Mouse (Mus musculus): ENCODE results near the gene Tmem167. TPM values are rescaled to one million over a fixed set of nuclear protein-coding genes. Genes with fewer than 3 reads are reported as not detected.
"Not testable (repeated sequence)": the region's sequence is repeated elsewhere in the genome, so short reads cannot be mapped to it uniquely, and the experiment has no call there.

Tmem167 gene
- polyA plus RNA-seq (2015; fragmentation: Nextera tagmentation; extraction: Ambion mirVana), result 67.4 and 74.7 TPM in 2 replicates

- Histone ChIP-seq H3K9me3 (no peaks in the 10 kb centered on the region), H3K27ac (peak within 1 kb of the TSS; percentile 89), H3K9ac (peak within 1 kb of the TSS; percentile 89), H3K4me3 (peak within 1 kb of the TSS; percentile 85), H3K27me3 (no peaks in the 10 kb centered on the region), H3K36me3 (0 out of 2 replicates have a peak, but pooled peaks cover 2% of the 10 kb centered on the region), H3K4me2 (peak within 1 kb of the TSS; percentile 76), H3K4me1 (0 out of 2 replicates have a peak, but pooled peaks cover 4% of the 10 kb centered on the region)
- ATAC-seq (ENCODE audit: insufficient number of reproducible peaks, low FRiP score, low TSS enrichment, low read depth), result peak; percentile 100
- 3% methylated on average over 41 of the region's 41 CpGs for WGBS
These were observed at the start of gene Tmem167, which contains the start of gene Xrcc4 for GRCm38 (mm10) chr13:90088962-90089824. Tmem167 (plus strand) TSS chr13:90089123. Xrcc4 (minus strand) TSS chr13:90089608.

- Histone ChIP-seq H3K4me3 (no peak overlapping the region), H3K9me3 (no peaks in the 10 kb centered on the region), H3K9ac (no peak overlapping the region), H3K4me2 (no peak overlapping the region), H3K27ac (no peak overlapping the region), H3K36me3 (no peaks in the 10 kb centered on the region), H3K4me1 (no peaks in the 10 kb centered on the region), H3K27me3 (no peaks in the 10 kb centered on the region)
- 25% methylated on average over 2 of the region's 2 CpGs for WGBS
- ATAC-seq (ENCODE audit: insufficient number of reproducible peaks, low FRiP score, low TSS enrichment, low read depth), result no peak
These were observed 49.3 kb upstream of the Tmem167 start for GRCm38 (mm10) chr13:90039613-90040012.

GRCm38 (mm10) chr13:90051735-90052134, 37.2 kb upstream of the Tmem167 start:
- H3K27me3 ChIP-seq, result no peaks in the 10 kb centered on the region
- H3K9ac ChIP-seq, result no peak overlapping the region
- H3K4me1 ChIP-seq, result no peaks in the 10 kb centered on the region
- no peak overlapping the region for H3K4me2 ChIP-seq
- no peaks in the 10 kb centered on the region for H3K36me3 ChIP-seq
- no peak for ATAC-seq (ENCODE audit: insufficient number of reproducible peaks, low FRiP score, low TSS enrichment, low read depth)
- WGBS, result 77% methylated on average over 6 of the region's 6 CpGs
- H3K9me3 ChIP-seq, result no peaks in the 10 kb centered on the region
- no peak overlapping the region for H3K27ac ChIP-seq
- H3K4me3 ChIP-seq, result no peak overlapping the region

GRCm38 (mm10) chr13:90052408-90052807, 36.5 kb upstream of the Tmem167 start:
- ATAC-seq (ENCODE audit: insufficient number of reproducible peaks, low FRiP score, low TSS enrichment, low read depth), result no peak
- 71% methylated on average over 3 of the region's 3 CpGs for WGBS
- no peak overlapping the region for H3K4me3 ChIP-seq

GRCm38 (mm10) chr13:90061877-90062276, 27.0 kb upstream of the Tmem167 start:
- WGBS, result 82% methylated on average over 1 of the region's 1 CpGs
- Histone ChIP-seq H3K36me3 (no peaks in the 10 kb centered on the region), H3K27me3 (no peaks in the 10 kb centered on the region), H3K4me2 (no peak overlapping the region), H3K4me3 (no peak overlapping the region), H3K4me1 (no peaks in the 10 kb centered on the region), H3K9ac (no peak overlapping the region), H3K9me3 (no peaks in the 10 kb centered on the region), H3K27ac (no peak overlapping the region)
- no peak for ATAC-seq (ENCODE audit: insufficient number of reproducible peaks, low FRiP score, low TSS enrichment, low read depth)

More at GRCm38 (mm10) chr13:90052408-90052807, 36.5 kb upstream of the Tmem167 start:
- Histone ChIP-seq H3K27ac (no peak overlapping the region), H3K27me3 (no peaks in the 10 kb centered on the region), H3K4me2 (no peak overlapping the region), H3K4me1 (no peaks in the 10 kb centered on the region), H3K9ac (no peak overlapping the region), H3K9me3 (no peaks in the 10 kb centered on the region), H3K36me3 (no peaks in the 10 kb centered on the region)

GRCm38 (mm10) chr13:90089825-90090183, 881 bp downstream of the Tmem167 start:
- under 1% methylated on average over 27 of the region's 27 CpGs for WGBS
- H3K4me3 ChIP-seq, result peak overlapping the region; percentile 85
- H3K9me3 ChIP-seq, result no peaks in the 10 kb centered on the region
- H3K9ac ChIP-seq, result peak overlapping the region; percentile 89
- 0 out of 2 replicates have a peak, but pooled peaks cover 2% of the 10 kb centered on the region for H3K36me3 ChIP-seq
- peak overlapping the region; percentile 89 for H3K27ac ChIP-seq
- 0 out of 2 replicates have a peak, but pooled peaks cover 4% of the 10 kb centered on the region for H3K4me1 ChIP-seq
- ATAC-seq (ENCODE audit: insufficient number of reproducible peaks, low FRiP score, low TSS enrichment, low read depth), result peak; percentile 68
- H3K27me3 ChIP-seq, result no peaks in the 10 kb centered on the region
- H3K4me2 ChIP-seq, result peak overlapping the region; percentile 50

- Histone ChIP-seq H3K9me3 (no peaks in the 10 kb centered on the region), H3K27me3 (no peaks in the 10 kb centered on the region), H3K4me2 (no peak overlapping the region), H3K4me1 (no peaks in the 10 kb centered on the region), H3K27ac (no peak overlapping the region), H3K36me3 (peaks cover 37% of the 10 kb centered on the region), H3K4me3 (no peak overlapping the region), H3K9ac (no peak overlapping the region)
- no peak for ATAC-seq (ENCODE audit: insufficient number of reproducible peaks, low FRiP score, low TSS enrichment, low read depth)
These were observed 12.6 kb downstream of the Tmem167 start for GRCm38 (mm10) chr13:90101514-90101913.

GRCm38 (mm10) chr13:90106139-90106538, 17.2 kb downstream of the Tmem167 start:
- Histone ChIP-seq H3K9me3 (no peaks in the 10 kb centered on the region), H3K4me3 (no peak overlapping the region), H3K36me3 (peaks cover 35% of the 10 kb centered on the region), H3K9ac (no peak overlapping the region), H3K4me2 (no peak overlapping the region), H3K27ac (no peak overlapping the region), H3K27me3 (no peaks in the 10 kb centered on the region), H3K4me1 (no peaks in the 10 kb centered on the region)
- no peak for ATAC-seq (ENCODE audit: insufficient number of reproducible peaks, low FRiP score, low TSS enrichment, low read depth)
- 94% methylated on average over 7 of the region's 7 CpGs for WGBS

GRCm38 (mm10) chr13:90108746-90109145, 19.8 kb downstream of the Tmem167 start:
- H3K27me3 ChIP-seq, result not testable (repeated sequence)

GRCm38 (mm10) chr13:90111681-90112080, 22.8 kb downstream of the Tmem167 start:
- Histone ChIP-seq H3K9me3 (no peaks in the 10 kb centered on the region), H3K4me2 (no peak overlapping the region), H3K36me3 (no peaks in the 10 kb centered on the region), H3K9ac (no peak overlapping the region), H3K27ac (no peak overlapping the region), H3K4me1 (no peaks in the 10 kb centered on the region), H3K4me3 (no peak overlapping the region), H3K27me3 (no peaks in the 10 kb centered on the region)
- ATAC-seq (ENCODE audit: insufficient number of reproducible peaks, low FRiP score, low TSS enrichment, low read depth), result no peak
- 59% methylated on average over 1 of the region's 1 CpGs for WGBS

More at GRCm38 (mm10) chr13:90108746-90109145, 19.8 kb downstream of the Tmem167 start:
- not testable (repeated sequence) for H3K4me2 ChIP-seq; ATAC-seq (ENCODE audit: insufficient number of reproducible peaks, low FRiP score, low TSS enrichment, low read depth); H3K27ac ChIP-seq; H3K4me3 ChIP-seq; H3K9me3 ChIP-seq; H3K9ac ChIP-seq; H3K4me1 ChIP-seq
- 96% methylated on average over 5 of the region's 5 CpGs for WGBS
- H3K36me3 ChIP-seq, result peaks cover 19% of the 10 kb centered on the region

GRCm38 (mm10) chr13:90136156-90136910, 47.4 kb downstream of the Tmem167 start:
- Histone ChIP-seq H3K36me3 (no peaks in the 10 kb centered on the region), H3K4me3 (no peak overlapping the region), H3K4me1 (0 out of 2 replicates have a peak, but pooled peaks cover 2% of the 10 kb centered on the region), H3K9me3 (no peaks in the 10 kb centered on the region), H3K27ac (no peak overlapping the region), H3K27me3 (no peaks in the 10 kb centered on the region), H3K4me2 (no peak overlapping the region), H3K9ac (no peak overlapping the region)
- 69% methylated on average over 3 of the region's 3 CpGs for WGBS
- ATAC-seq (ENCODE audit: insufficient number of reproducible peaks, low FRiP score, low TSS enrichment, low read depth), result no peak; the same call in 1 of the 2 replicates

GRCm38 (mm10) chr13:90141681-90142080, 52.8 kb downstream of the Tmem167 start:
- no peak overlapping the region for H3K9ac ChIP-seq
- no peak for ATAC-seq (ENCODE audit: insufficient number of reproducible peaks, low FRiP score, low TSS enrichment, low read depth)
- no peak overlapping the region for H3K4me3 ChIP-seq
- no peaks in the 10 kb centered on the region for H3K36me3 ChIP-seq
- no peaks in the 10 kb centered on the region for H3K9me3 ChIP-seq
- no peak overlapping the region for H3K27ac ChIP-seq
- no peaks in the 10 kb centered on the region for H3K27me3 ChIP-seq
- 0 out of 2 replicates have a peak, but pooled peaks cover 2% of the 10 kb centered on the region for H3K4me1 ChIP-seq
- 83% methylated on average over 1 of the region's 1 CpGs for WGBS
- no peak overlapping the region for H3K4me2 ChIP-seq
